Mouse (Mus musculus): ENCODE measurements at regions not wholly inside any gene's neighbourhood (a gene's known extent, or its start where the extent isn't known, plus 50 kb on each side); places are given as distances from the start of the nearest gene placed in this dataset.
"Not testable (repeated sequence)": the region's sequence is repeated elsewhere in the genome, so short reads cannot be mapped to it uniquely, and the experiment has no call there.

DNA sequence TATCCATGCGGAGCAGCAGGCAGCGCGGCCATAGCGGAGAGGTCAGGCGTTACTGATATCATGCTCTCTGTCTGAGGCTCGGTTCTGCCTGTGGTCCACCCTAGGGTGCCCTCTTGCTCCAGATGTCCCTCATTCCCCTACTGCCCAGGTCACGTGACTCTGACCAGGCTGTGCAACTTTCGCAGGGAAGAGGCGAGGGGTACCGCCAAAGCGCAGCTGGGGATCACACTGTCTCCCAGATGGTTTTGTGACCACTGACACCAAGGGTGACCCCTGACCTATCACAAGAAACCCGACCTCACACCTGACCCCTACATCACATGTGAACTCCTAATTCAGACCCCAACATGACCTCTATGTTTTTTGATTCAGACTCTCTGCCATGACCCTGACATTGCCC is 50.8 kb downstream of the Gm10139 start:
- H3K36me3 ChIP-seq (ENCODE audit: control insufficient read depth in 1 of 2, insufficient read depth in 2 of 2, low read length in 2 of 2); H3K9ac ChIP-seq (ENCODE audit: control insufficient read depth, low read depth, low read length, poor library complexity, severe bottlenecking); H3K4me3 ChIP-seq (ENCODE audit: control insufficient read depth in 1 of 2, insufficient read depth in 1 of 2, low read depth in 2 of 2, low read length in 2 of 2); H3K9me3 ChIP-seq (replicated peaks; ENCODE audit: insufficient read depth, low read length); H3K79me2 ChIP-seq (ENCODE audit: control insufficient read depth, insufficient read depth, low read length, poor library complexity); DNase-seq (ENCODE audit: low read depth, low spot score); H3K4me1 ChIP-seq (ENCODE audit: control insufficient read depth in 1 of 2, insufficient read depth in 2 of 2, low read length in 2 of 2); H3K27me3 ChIP-seq (ENCODE audit: control insufficient read depth in 1 of 2, insufficient read depth in 2 of 2, low read length in 2 of 2); H3K27ac ChIP-seq (ENCODE audit: control insufficient read depth, low read depth, low read length): not testable (repeated sequence)

- DNase-seq (ENCODE audit: low read depth, low spot score), result not testable (repeated sequence)
Measured at GRCm38 (mm10) chr13:65586231-65586630, 73.8 kb downstream of the Gm10139 start.

DNA sequence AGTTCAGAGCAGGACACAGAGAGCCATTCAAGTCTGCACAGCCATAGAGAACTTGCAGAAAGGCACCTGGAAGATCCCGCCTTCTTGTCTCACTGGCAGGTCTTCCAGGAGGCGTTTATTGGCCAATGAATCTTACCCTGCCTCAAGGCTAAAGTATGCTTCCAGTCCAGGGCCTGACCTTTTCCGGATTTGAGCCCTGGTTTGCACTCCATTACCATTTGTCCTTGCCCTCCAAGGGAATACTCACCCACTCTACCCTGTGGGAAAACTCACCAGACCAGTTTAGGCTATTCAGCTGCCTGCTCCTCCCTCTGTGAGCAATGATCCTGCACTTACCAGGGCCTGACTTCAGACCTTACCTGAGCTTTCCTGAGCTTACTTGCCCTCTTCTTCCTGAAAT is 107.7 kb downstream of the Gm10139 start:
- DNase-seq (ENCODE audit: low read depth, low spot score); H3K27me3 ChIP-seq (ENCODE audit: control insufficient read depth in 1 of 2, insufficient read depth in 2 of 2, low read length in 2 of 2); H3K4me1 ChIP-seq (ENCODE audit: control insufficient read depth in 1 of 2, insufficient read depth in 2 of 2, low read length in 2 of 2); H3K9ac ChIP-seq (ENCODE audit: control insufficient read depth, low read depth, low read length, poor library complexity, severe bottlenecking); H3K4me3 ChIP-seq (ENCODE audit: control insufficient read depth in 1 of 2, insufficient read depth in 1 of 2, low read depth in 2 of 2, low read length in 2 of 2); H3K27ac ChIP-seq (ENCODE audit: control insufficient read depth, low read depth, low read length); H3K36me3 ChIP-seq (ENCODE audit: control insufficient read depth in 1 of 2, insufficient read depth in 2 of 2, low read length in 2 of 2); H3K79me2 ChIP-seq (ENCODE audit: control insufficient read depth, insufficient read depth, low read length, poor library complexity); H3K9me3 ChIP-seq (replicated peaks; ENCODE audit: insufficient read depth, low read length): not testable (repeated sequence)

More at GRCm38 (mm10) chr13:65586231-65586630, 73.8 kb downstream of the Gm10139 start:
- H3K79me2 ChIP-seq (ENCODE audit: control insufficient read depth, insufficient read depth, low read length, poor library complexity); H3K9me3 ChIP-seq (replicated peaks; ENCODE audit: insufficient read depth, low read length); H3K4me1 ChIP-seq (ENCODE audit: control insufficient read depth in 1 of 2, insufficient read depth in 2 of 2, low read length in 2 of 2); H3K36me3 ChIP-seq (ENCODE audit: control insufficient read depth in 1 of 2, insufficient read depth in 2 of 2, low read length in 2 of 2); H3K9ac ChIP-seq (ENCODE audit: control insufficient read depth, low read depth, low read length, poor library complexity, severe bottlenecking); H3K27ac ChIP-seq (ENCODE audit: control insufficient read depth, low read depth, low read length); H3K4me3 ChIP-seq (ENCODE audit: control insufficient read depth in 1 of 2, insufficient read depth in 1 of 2, low read depth in 2 of 2, low read length in 2 of 2); H3K27me3 ChIP-seq (ENCODE audit: control insufficient read depth in 1 of 2, insufficient read depth in 2 of 2, low read length in 2 of 2): not testable (repeated sequence)

- H3K4me1 ChIP-seq (ENCODE audit: control insufficient read depth in 1 of 2, insufficient read depth in 2 of 2, low read length in 2 of 2); H3K79me2 ChIP-seq (ENCODE audit: control insufficient read depth, insufficient read depth, low read length, poor library complexity); H3K4me3 ChIP-seq (ENCODE audit: control insufficient read depth in 1 of 2, insufficient read depth in 1 of 2, low read depth in 2 of 2, low read length in 2 of 2); H3K9ac ChIP-seq (ENCODE audit: control insufficient read depth, low read depth, low read length, poor library complexity, severe bottlenecking); H3K9me3 ChIP-seq (replicated peaks; ENCODE audit: insufficient read depth, low read length); H3K36me3 ChIP-seq (ENCODE audit: control insufficient read depth in 1 of 2, insufficient read depth in 2 of 2, low read length in 2 of 2); H3K27me3 ChIP-seq (ENCODE audit: control insufficient read depth in 1 of 2, insufficient read depth in 2 of 2, low read length in 2 of 2); H3K27ac ChIP-seq (ENCODE audit: control insufficient read depth, low read depth, low read length): not testable (repeated sequence)
- DNase-seq (ENCODE audit: low read depth, low spot score), result peak; percentile 7
Measured at GRCm38 (mm10) chr13:65650297-65650696, 137.8 kb downstream of the Gm10139 start.

DNA sequence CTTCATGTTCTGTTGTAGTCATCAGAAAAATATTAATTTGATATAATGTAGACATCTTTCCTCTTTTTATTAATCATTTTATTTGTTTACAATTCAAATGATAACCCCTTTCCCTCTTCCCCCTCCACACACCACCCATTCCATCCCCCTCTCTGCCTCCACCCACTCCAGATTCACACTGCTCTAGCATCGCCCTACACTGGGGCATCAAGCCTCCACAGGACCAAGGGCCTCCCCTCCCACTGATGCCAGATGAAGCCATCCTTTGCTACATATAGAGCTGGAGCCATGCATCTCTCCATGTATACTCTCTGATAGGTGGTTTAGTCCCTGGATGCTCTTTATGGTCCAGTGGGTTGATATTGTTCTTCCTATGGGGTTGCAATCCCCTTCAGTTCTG is 147.4 kb downstream of the Gm10139 start:
- DNase-seq (ENCODE audit: low read depth, low spot score), result peak; percentile 0
- not testable (repeated sequence) for H3K4me3 ChIP-seq (ENCODE audit: control insufficient read depth in 1 of 2, insufficient read depth in 1 of 2, low read depth in 2 of 2, low read length in 2 of 2); H3K27me3 ChIP-seq (ENCODE audit: control insufficient read depth in 1 of 2, insufficient read depth in 2 of 2, low read length in 2 of 2); H3K4me1 ChIP-seq (ENCODE audit: control insufficient read depth in 1 of 2, insufficient read depth in 2 of 2, low read length in 2 of 2); H3K27ac ChIP-seq (ENCODE audit: control insufficient read depth, low read depth, low read length); H3K36me3 ChIP-seq (ENCODE audit: control insufficient read depth in 1 of 2, insufficient read depth in 2 of 2, low read length in 2 of 2); H3K9ac ChIP-seq (ENCODE audit: control insufficient read depth, low read depth, low read length, poor library complexity, severe bottlenecking); H3K9me3 ChIP-seq (replicated peaks; ENCODE audit: insufficient read depth, low read length); H3K79me2 ChIP-seq (ENCODE audit: control insufficient read depth, insufficient read depth, low read length, poor library complexity)
